Mouse (Mus musculus) MEL (cell line): Measurements from ENCODE around the gene Gpr37l1. TPM values are rescaled to one million over a fixed set of nuclear protein-coding genes. Genes with fewer than 3 reads are reported as not detected.

Source experiments
- DNase-seq: peaks from one replicate; pipeline ENCODE4 v3.0.0; 2011; ENCODE audit warnings: low read depth, low spot score
- H3K27ac ChIP-seq: 2 replicates; pipeline ENCODE4 v1.5.1; 2012; ENCODE audit warnings: low read depth, mild to moderate bottlenecking, control low read depth, low read length, moderate library complexity; ENCODE audit not compliant: control insufficient read depth
- H3K27me3 ChIP-seq, 2 experiments: fragments of 150-350 bp in 1 of 2; sonication (generic) in 1 of 2; 2 replicates each; pipeline ENCODE4 v1.6.1; 2012; ENCODE audit warnings: low read length in 2 of 2, mild to moderate bottlenecking in 2 of 2, improper control_type of control experiment in 1 of 2, moderate library complexity in 1 of 2; ENCODE audit not compliant: insufficient read depth in 2 of 2, control insufficient read depth in 1 of 2
- H3K36me3 ChIP-seq, 2 experiments: 2 replicates each; pipeline ENCODE4 v1.6.1; 2012 to 2014; ENCODE audit warnings: low read length in 2 of 2, improper control_type of control experiment in 1 of 2, inconsistent platforms in 1 of 2, mild to moderate bottlenecking in 1 of 2; ENCODE audit not compliant: insufficient read depth in 2 of 2, control insufficient read depth in 1 of 2
- H3K4me1 ChIP-seq, 2 experiments: fragments of 150-350 bp in 1 of 2; sonication (generic) in 1 of 2; 2 replicates each; pipeline ENCODE4 v1.6.1; 2012; ENCODE audit warnings: low read length in 2 of 2, improper control_type of control experiment in 1 of 2, mild to moderate bottlenecking in 1 of 2; ENCODE audit not compliant: insufficient read depth in 2 of 2, control insufficient read depth in 1 of 2
- H3K4me3 ChIP-seq, 2 experiments: fragments of 150-350 bp in 1 of 2; sonication (generic) in 1 of 2; 2 replicates each; pipeline ENCODE4 v1.5.1; 2012; ENCODE audit warnings: low read depth in 2 of 2, low read length in 2 of 2, mild to moderate bottlenecking in 2 of 2, moderate library complexity in 2 of 2, control low read depth in 1 of 2, improper control_type of control experiment in 1 of 2; ENCODE audit not compliant: control insufficient read depth in 1 of 2, insufficient read depth in 1 of 2
- H3K79me2 ChIP-seq: 2 replicates; pipeline ENCODE4 v1.6.1; 2012; ENCODE audit warnings: mild to moderate bottlenecking, low read length, moderate library complexity; ENCODE audit not compliant: control insufficient read depth, poor library complexity, insufficient read depth
- H3K9ac ChIP-seq: 2 replicates; pipeline ENCODE4 v1.6.1; 2012; ENCODE audit warnings: low read depth, mild to moderate bottlenecking, control low read depth, low read length, moderate library complexity; ENCODE audit not compliant: control insufficient read depth, poor library complexity, severe bottlenecking
- H3K9me3 ChIP-seq: fragments of 150-350 bp; sonication (generic); replicated peaks from 2 replicates; pipeline ENCODE4 v1.6.1; 2012; ENCODE audit warnings: mild to moderate bottlenecking, low read length, improper control_type of control experiment, moderate library complexity; ENCODE audit not compliant: insufficient read depth
- CTCF ChIP-seq, 3 experiments: IDR thresholded peaks in 2 of 3; conservative IDR thresholded peaks in 1 of 3; 2 replicates each; pipeline ENCODE4 v1.5.1; 2011 to 2012; ENCODE audit warnings: low read length in 3 of 3, low read depth in 2 of 3, mild to moderate bottlenecking in 2 of 3, improper control_type of control experiment in 1 of 3, inconsistent platforms in 1 of 3, mixed read lengths in 1 of 3, moderate library complexity in 1 of 3; ENCODE audit not compliant: control insufficient read depth in 1 of 3, insufficient read depth in 1 of 3, poor library complexity in 1 of 3, severe bottlenecking in 1 of 3
- E2F4 ChIP-seq: IDR thresholded peaks from 2 replicates; pipeline ENCODE4 v1.6.1; 2011; ENCODE audit warnings: low read depth, low read length, improper control_type of control experiment, borderline replicate concordance
- EP300 ChIP-seq, 2 experiments: IDR thresholded peaks; 2 replicates each; pipeline ENCODE4 v1.6.1; 2011; ENCODE audit warnings: improper control_type of control experiment in 2 of 2, low read length in 2 of 2, low read depth in 1 of 2, mild to moderate bottlenecking in 1 of 2
- ETS1 ChIP-seq: IDR thresholded peaks from 2 replicates; pipeline ENCODE4 v1.6.1; 2012; ENCODE audit warnings: low read depth, mild to moderate bottlenecking, inconsistent platforms, low read length, improper control_type of control experiment, moderate library complexity
- GABPA ChIP-seq: IDR thresholded peaks from 2 replicates; pipeline ENCODE4 v1.6.1; 2012; ENCODE audit warnings: low read depth, mild to moderate bottlenecking, inconsistent platforms, low read length, improper control_type of control experiment, moderate library complexity
- HCFC1 ChIP-seq: IDR thresholded peaks from 2 replicates; pipeline ENCODE4 v1.6.1; 2012; ENCODE audit warnings: low read depth, mild to moderate bottlenecking, inconsistent platforms, low read length, improper control_type of control experiment, moderate library complexity
- JUND ChIP-seq: IDR thresholded peaks from 2 replicates; pipeline ENCODE4 v1.6.1; 2011; ENCODE audit warnings: low read depth, mild to moderate bottlenecking, improper control_type of control experiment, low read length
- KAT2A ChIP-seq: conservative IDR thresholded peaks from 2 replicates; pipeline ENCODE4 v1.6.1; 2012; ENCODE audit warnings: low read depth, low read length, improper control_type of control experiment, inconsistent platforms
- MAFK ChIP-seq: IDR thresholded peaks from 2 replicates; pipeline ENCODE4 v1.6.1; 2011; ENCODE audit warnings: low read depth, mild to moderate bottlenecking, low read length, improper control_type of control experiment, borderline replicate concordance
- MAX ChIP-seq: IDR thresholded peaks from 2 replicates; pipeline ENCODE4 v1.6.1; 2011; ENCODE audit warnings: low read length, improper control_type of control experiment
- MAZ ChIP-seq: IDR thresholded peaks from 2 replicates; pipeline ENCODE4 v1.6.1; 2012; ENCODE audit warnings: low read depth, mild to moderate bottlenecking, inconsistent platforms, low read length, improper control_type of control experiment
- MYC ChIP-seq: IDR thresholded peaks from 2 replicates; pipeline ENCODE4 v1.6.1; 2011; ENCODE audit warnings: low read depth, mild to moderate bottlenecking, low read length, improper control_type of control experiment, moderate library complexity
- NRF1 ChIP-seq: IDR thresholded peaks from 2 replicates; pipeline ENCODE4 v1.6.1; 2014; ENCODE audit warnings: low read depth, mild to moderate bottlenecking, inconsistent platforms, low read length, improper control_type of control experiment, moderate library complexity; ENCODE audit not compliant: poor library complexity, insufficient read depth, severe bottlenecking
- POLR2A ChIP-seq, 2 experiments: IDR thresholded peaks; 2 replicates each; pipeline ENCODE4 v1.6.1; 2011 to 2012; ENCODE audit warnings: low read length in 2 of 2, mild to moderate bottlenecking in 2 of 2, control low read depth in 1 of 2, improper control_type of control experiment in 1 of 2, low read depth in 1 of 2, moderate library complexity in 1 of 2; ENCODE audit not compliant: control insufficient read depth in 1 of 2, insufficient read depth in 1 of 2, poor library complexity in 1 of 2
- POLR2AphosphoS2 ChIP-seq: IDR thresholded peaks from 2 replicates; pipeline ENCODE4 v1.6.1; 2011; ENCODE audit warnings: low read length, improper control_type of control experiment
- POLR2AphosphoS5 ChIP-seq: IDR thresholded peaks from 2 replicates; pipeline ENCODE4 v1.6.1; 2012; ENCODE audit warnings: low read depth, borderline replicate concordance, mild to moderate bottlenecking, inconsistent platforms, low read length, moderate library complexity, mixed read lengths
- RAD21 ChIP-seq: IDR thresholded peaks from 2 replicates; pipeline ENCODE4 v1.6.1; 2011; ENCODE audit warnings: mild to moderate bottlenecking, low read depth, low read length, improper control_type of control experiment
- RCOR1 ChIP-seq: IDR thresholded peaks from 2 replicates; pipeline ENCODE4 v1.6.1; 2012; ENCODE audit warnings: low read depth, mild to moderate bottlenecking, inconsistent platforms, low read length, improper control_type of control experiment
- SMC3 ChIP-seq: IDR thresholded peaks from 2 replicates; pipeline ENCODE4 v1.6.1; 2011; ENCODE audit warnings: low read depth, low read length, improper control_type of control experiment
- TAL1 ChIP-seq: IDR thresholded peaks from 2 replicates; pipeline ENCODE4 v1.6.1; 2012; ENCODE audit warnings: mild to moderate bottlenecking, inconsistent platforms, low read length, moderate library complexity, mixed read lengths
- TBP ChIP-seq: IDR thresholded peaks from 2 replicates; pipeline ENCODE4 v1.8.0; 2011; ENCODE audit warnings: low read depth, low read length, improper control_type of control experiment
- UBTF ChIP-seq: IDR thresholded peaks from 2 replicates; pipeline ENCODE4 v1.6.1; 2012; ENCODE audit warnings: low read depth, mild to moderate bottlenecking, inconsistent platforms, low read length, improper control_type of control experiment, moderate library complexity, borderline replicate concordance; ENCODE audit not compliant: insufficient read depth
- USF1 ChIP-seq: IDR thresholded peaks from 2 replicates; pipeline ENCODE4 v1.6.1; 2014; ENCODE audit warnings: low read depth, mild to moderate bottlenecking, inconsistent platforms, low read length, improper control_type of control experiment, moderate library complexity
- ZKSCAN1 ChIP-seq: IDR thresholded peaks from 2 replicates; pipeline ENCODE4 v1.6.1; 2012; ENCODE audit warnings: low read depth, mild to moderate bottlenecking, inconsistent platforms, low read length, improper control_type of control experiment, moderate library complexity
- ZMIZ1 ChIP-seq: IDR thresholded peaks from 2 replicates; pipeline ENCODE4 v1.6.1; 2012; ENCODE audit warnings: low read depth, mild to moderate bottlenecking, inconsistent platforms, low read length, improper control_type of control experiment, moderate library complexity
- polyA plus RNA-seq, 2 experiments: library from polyadenylated mRNA; stranded (reverse) in 1 of 2; unstranded in 1 of 2; fragments of >175 nt in 1 of 2; fragments of >200 nt in 1 of 2; gene quantifications; 2 replicates each; pipeline versions ENCODE4 v1.2.1 to v1.2.4; 2012; ENCODE audit warnings: low replicate concordance in 2 of 2, low read depth in 1 of 2; ENCODE audit not compliant: insufficient read length in 2 of 2, insufficient read depth in 1 of 2, missing spikeins in 1 of 2
- total RNA-seq: library from RNA; depleted of rRNA; stranded (reverse); fragments of 300-350 nt; gene quantifications from 2 replicates; pipeline ENCODE4 v1.2.3, GENCODE M21; 2012

Gene Gpr37l1
- total and polyA plus RNA-seq, 3 experiments: not detected

DNA sequence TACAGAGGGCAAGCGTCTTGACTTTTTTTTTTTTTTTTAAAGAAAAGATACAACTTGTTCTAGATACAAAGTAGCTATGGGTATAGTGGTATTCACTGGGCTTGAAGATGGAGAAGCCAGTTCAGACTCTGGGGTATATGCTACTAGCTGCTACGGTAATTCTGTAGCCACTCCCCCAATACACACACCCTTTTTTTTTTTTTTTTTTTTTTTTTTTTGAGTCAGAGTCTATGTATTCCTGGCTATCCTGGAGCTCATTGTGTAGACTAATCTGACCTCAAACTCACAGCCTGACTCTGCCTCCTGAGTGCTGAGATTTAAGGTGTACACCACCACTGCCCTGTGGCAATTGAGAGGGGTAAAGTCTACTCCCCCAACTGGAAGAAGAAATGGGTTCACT is 25.0 kb downstream of the Gpr37l1 start:
- DNase-seq: no peak
- Histone ChIP-seq H3K27ac (no peak overlapping the region), H3K9ac (no peak overlapping the region), H3K4me1 (peaks cover 0 to 6% of the 10 kb centered on the region in 2 experiments; a peak in 2 of 4 replicates), H3K4me3 (no peak overlapping the region), H3K27me3 (no peaks in the 10 kb centered on the region), H3K36me3 (peaks cover 18 to 31% of the 10 kb centered on the region in 2 experiments), H3K9me3 (no peaks in the 10 kb centered on the region), H3K79me2 (peaks cover 16% of the 10 kb centered on the region)
- no peak for TF ChIP-seq NRF1
- TF ChIP-seq GABPA: no peak
- no peak for TF ChIP-seq EP300 (IDR thresholded peaks at IDR 0.05; ENCODE audit: low read depth in 1 of 2, low read length in 2 of 2)
- TF ChIP-seq RCOR1: no peak

DNA sequence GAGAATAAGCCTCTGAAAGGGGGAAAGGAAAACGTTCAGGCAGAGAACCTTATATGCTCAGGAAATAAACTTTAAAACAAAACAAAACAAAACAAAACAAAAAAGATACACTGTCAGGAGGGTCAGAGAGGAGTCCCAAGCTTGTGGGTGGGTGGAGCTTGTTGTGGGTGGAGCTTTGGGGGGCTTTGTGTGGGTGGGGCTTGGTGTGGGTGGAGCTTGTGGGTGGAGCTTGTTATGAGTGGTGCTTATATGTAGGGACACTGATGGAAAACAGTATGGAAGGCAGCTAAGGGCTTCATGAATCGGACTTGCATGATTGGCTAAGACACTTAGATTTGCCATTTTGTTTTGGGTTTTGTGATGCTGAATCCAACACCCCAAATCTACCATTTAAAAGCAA is 27.6 kb downstream of the Gpr37l1 start:
- DNase-seq: peak; percentile 70
- peaks cover 22 to 48% of the 10 kb centered on the region in 2 experiments for H3K36me3 ChIP-seq

DNA sequence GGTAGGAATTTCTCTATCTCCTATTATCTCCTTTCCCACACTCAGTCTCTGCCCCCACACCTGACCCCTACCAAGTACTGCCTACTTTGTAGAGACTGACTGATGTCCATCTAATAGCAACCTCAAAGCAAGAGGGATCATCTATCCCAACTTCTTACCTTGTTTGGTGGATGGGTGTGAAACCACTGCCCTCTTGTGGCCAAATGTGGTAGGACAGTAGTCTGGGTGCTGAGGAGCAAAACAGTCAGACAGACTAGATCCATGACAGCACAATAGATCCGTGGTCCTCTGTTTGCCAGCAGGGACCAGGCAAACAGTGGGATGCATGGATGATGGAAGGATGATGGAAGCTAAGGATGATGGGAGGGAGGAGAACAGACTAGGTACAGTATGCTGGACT is 31.0 kb downstream of the Gpr37l1 start:
- Histone ChIP-seq H3K36me3 (peaks cover 11 to 45% of the 10 kb centered on the region in 2 experiments), H3K9me3 (no peaks in the 10 kb centered on the region), H3K27ac (no peak overlapping the region), H3K27me3 (no peaks in the 10 kb centered on the region), H3K4me1 (peaks cover 8 to 31% of the 10 kb centered on the region in 2 experiments), H3K4me3 (no peak overlapping the region), H3K9ac (0 out of 2 replicates have a peak overlapping the region, but pooled peaks have one; percentile 5), H3K79me2 (peaks cover 51% of the 10 kb centered on the region)
- DNase-seq: peak; percentile 87
- TF ChIP-seq TAL1 (no peak), POLR2AphosphoS5 (no peak), HCFC1 (no peak), ZMIZ1 (no peak), E2F4 (no peak), KAT2A (no peak), TBP (0 out of 2 replicates have a peak, but pooled peaks have one; percentile 22), SMC3 (peak; percentile 44), POLR2AphosphoS2 (peak; percentile 60; the same call in 1 of the 2 replicates), MAFK (no peak), MYC (no peak), ZKSCAN1 (no peak), RAD21 (peak; percentile 49), JUND (no peak), USF1 (no peak), MAX (no peak), ETS1 (no peak), CTCF (IDR thresholded peaks at IDR 0.05 in 2 of 3, conservative IDR thresholded peaks at IDR 0.05 in 1 of 3; ENCODE audit: control insufficient read depth in 1 of 3, insufficient read depth in 1 of 3, low read depth in 2 of 3, low read length in 3 of 3, poor library complexity in 1 of 3, severe bottlenecking in 1 of 3) (peak; percentile 80 to 97 (median 81)), GABPA (no peak), UBTF (no peak)

More for the DNA sequence above, 27.6 kb downstream of the Gpr37l1 start:
- Histone ChIP-seq H3K4me1 (peaks cover 8 to 24% of the 10 kb centered on the region in 2 experiments), H3K27me3 (no peaks in the 10 kb centered on the region), H3K27ac (no peak overlapping the region), H3K9ac (no peak overlapping the region), H3K4me3 (no peak overlapping the region), H3K79me2 (peaks cover 21% of the 10 kb centered on the region), H3K9me3 (no peaks in the 10 kb centered on the region)
- TF ChIP-seq CTCF (IDR thresholded peaks at IDR 0.05 in 2 of 3, conservative IDR thresholded peaks at IDR 0.05 in 1 of 3; ENCODE audit: control insufficient read depth in 1 of 3, insufficient read depth in 1 of 3, low read depth in 2 of 3, low read length in 3 of 3, poor library complexity in 1 of 3, severe bottlenecking in 1 of 3) (no peak), POLR2A (IDR thresholded peaks at IDR 0.05; ENCODE audit: control insufficient read depth in 1 of 2, insufficient read depth in 1 of 2, low read depth in 1 of 2, low read length in 2 of 2, poor library complexity in 1 of 2) (peak in 1 of 2 experiments; percentile 40; a peak in 2 of 4 replicates), MAX (no peak), JUND (no peak), MAZ (no peak), TBP (peak; percentile 27; the same call in 1 of the 2 replicates)
